Comparison of ENCODE assay signal across 9 mouse cellular contexts in the genomic region with DNA sequence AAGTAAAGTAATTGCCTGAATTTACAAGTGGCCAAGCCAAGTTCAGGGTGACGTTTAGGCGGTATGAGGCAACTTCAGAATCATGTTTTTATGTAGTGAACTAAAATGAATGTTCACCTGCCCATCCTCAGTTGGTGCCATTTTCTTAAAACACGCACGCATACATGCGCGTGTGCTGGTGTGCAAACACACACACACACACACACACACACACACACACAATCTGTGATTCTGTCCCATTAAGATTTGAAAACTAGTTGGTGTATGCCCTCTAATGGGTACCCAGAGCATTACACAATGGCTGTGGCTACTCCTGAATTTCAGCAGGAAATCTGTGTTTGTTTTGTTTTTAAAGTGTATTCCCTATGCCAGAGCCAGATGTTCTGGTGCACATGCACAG. TPM values are rescaled to one million over a fixed set of nuclear protein-coding genes. Genes with fewer than 3 reads are reported as not detected.
DNase-seq lines count a peak whose midpoint lies in the region; ATAC-seq and TF ChIP-seq lines count a peak whose summit lies in the region.
"Had no signal": no experiment of that assay in that cellular context is flagged by ENCODE, and none has a peak within 500 bp of the region (broad histone marks: within the 10 kb centered on the region; RNA-seq: fewer than 3 reads in every experiment).

No protein-coding gene starts in this region.

- H3K9ac ChIP-seq in liver, postnatal 0 days (replicated peaks): no peak overlapping the region

- no peak for TF ChIP-seq EP300 in liver, postnatal 0 days (IDR thresholded peaks at IDR 0.05; ENCODE audit: low read depth)

- peak; percentile 80 for ATAC-seq in frontal cortex, adult (ENCODE audit: low TSS enrichment)
- ATAC-seq in liver, postnatal 0 days: 0 out of 2 replicates have a peak, but pooled peaks have one; percentile 23

- no peaks in the 10 kb centered on the region for H3K27me3 ChIP-seq in liver, postnatal 0 days (ENCODE audit: insufficient read depth, low read length)
- H3K27me3 ChIP-seq: megakaryocyte, embryonic 14.5 days had no signal

- DNase-seq in cerebellum, adult 9-10 months: peak; percentile 10
- no peak for DNase-seq in cerebellum, adult 11-12 months
- DNase-seq in testis, postnatal 10 days (ENCODE audit: low spot score): peak; percentile 50
- DNase-seq in testis, postnatal 14 days (ENCODE audit: low spot score): no peak
- DNase-seq in kidney, postnatal 10 days: peak; percentile 64
- DNase-seq in liver, postnatal 0 days: peak; percentile 24
- DNase-seq in right cerebral cortex, postnatal 14 days: peak; percentile 34

- 79% methylated on average over 6 of the region's 6 CpGs for WGBS in liver, postnatal 0 days (ENCODE audit: insufficient replicate concordance)

- H3K36me3 ChIP-seq in liver, postnatal 0 days (replicated peaks; ENCODE audit: insufficient read depth, low read length): no peaks in the 10 kb centered on the region

- TF ChIP-seq CTCF in liver, postnatal 0 days (IDR thresholded peaks at IDR 0.05; ENCODE audit: low read depth): peak; percentile 84

- no peaks in the 10 kb centered on the region for H3K9me3 ChIP-seq in liver, postnatal 0 days (ENCODE audit: low read length)
- H3K9me3 ChIP-seq: megakaryocyte, embryonic 14.5 days had no signal

- H3K4me2 ChIP-seq in liver, postnatal 0 days (ENCODE audit: low read depth, low read length): no peak overlapping the region

- no peak overlapping the region for H3K4me3 ChIP-seq in liver, postnatal 0 days (ENCODE audit: low read depth, low read length)
- H3K4me3 ChIP-seq: megakaryocyte, embryonic 14.5 days had no signal

- H3K4me1 ChIP-seq in liver, postnatal 0 days (ENCODE audit: insufficient read depth): peaks cover 13% of the 10 kb centered on the region

- no peak overlapping the region for H3K27ac ChIP-seq in liver, postnatal 0 days (ENCODE audit: low read depth)

RNA-seq across cellular contexts. Expression of a gene that starts 7.2 kb away (rescaled TPM):
- polyA plus RNA-seq in liver, postnatal 0 days (2015; fragmentation: Nextera tagmentation; extraction: Ambion mirVana): not detected in 2 replicates

RNA-seq across cellular contexts. Expression of a gene that starts 14.6 kb away (rescaled TPM):
- not detected in 2 replicates for polyA plus RNA-seq in liver, postnatal 0 days (2015; fragmentation: Nextera tagmentation; extraction: Ambion mirVana)

RNA-seq across cellular contexts. Expression of a gene that starts 46.1 kb away (rescaled TPM):
- 178 and 189 TPM in 2 replicates for polyA plus RNA-seq in liver, postnatal 0 days (2015; fragmentation: Nextera tagmentation; extraction: Ambion mirVana)

Comparison
In these comparisons a context has a peak if more than half of its experiments do, and no peak if none do; other contexts are left out.
1. DNase-seq: peak in cerebellum, adult 9-10 months (single experiment), testis, postnatal 10 days (single experiment), kidney, postnatal 10 days (single experiment), liver, postnatal 0 days (single experiment) and right cerebral cortex, postnatal 14 days (single experiment); none in cerebellum, adult 11-12 months (single experiment) and testis, postnatal 14 days (single experiment).